Mouse (Mus musculus): ENCODE measurements around the gene Ddx27. TPM values are rescaled to one million over a fixed set of nuclear protein-coding genes. Genes with fewer than 3 reads are reported as not detected.

Ddx27 gene
- total RNA-seq, 2 experiments from 2014 or later, result 61.9 to 97.9 TPM

GRCm38 (mm10) chr2:167015382-167015718, 357 bp downstream of the Ddx27 start:
- no peak for ATAC-seq (replicated peaks; ENCODE audit: poor library complexity, severe bottlenecking)

- ATAC-seq (replicated peaks; ENCODE audit: poor library complexity, severe bottlenecking), result no peak
These were observed 4.4 kb downstream of the Ddx27 start for GRCm38 (mm10) chr2:167019396-167019795.

GRCm38 (mm10) chr2:167028553-167028952, 13.6 kb downstream of the Ddx27 start:
- ATAC-seq (replicated peaks; ENCODE audit: poor library complexity, severe bottlenecking), result no peak

- no peak for ATAC-seq (replicated peaks; ENCODE audit: poor library complexity, severe bottlenecking)
These were observed 15.5 kb downstream of the Ddx27 start for GRCm38 (mm10) chr2:167030507-167030906.

- ATAC-seq (replicated peaks; ENCODE audit: poor library complexity, severe bottlenecking), result no peak
These were observed 22.7 kb downstream of the Ddx27 start for GRCm38 (mm10) chr2:167037710-167038109.

GRCm38 (mm10) chr2:167038297-167038696, 23.3 kb downstream of the Ddx27 start:
- ATAC-seq (replicated peaks; ENCODE audit: poor library complexity, severe bottlenecking), result no peak

GRCm38 (mm10) chr2:167038716-167039115, 23.7 kb downstream of the Ddx27 start:
- no peak for ATAC-seq (replicated peaks; ENCODE audit: poor library complexity, severe bottlenecking)

- ATAC-seq (replicated peaks; ENCODE audit: poor library complexity, severe bottlenecking), result no peak
These were observed 24.4 kb downstream of the Ddx27 start for GRCm38 (mm10) chr2:167039386-167039785.

- ATAC-seq (replicated peaks; ENCODE audit: poor library complexity, severe bottlenecking), result no peak
These were observed 28.6 kb downstream of the Ddx27 start for GRCm38 (mm10) chr2:167043400-167044121.

GRCm38 (mm10) chr2:167048223-167048622, 33.2 kb downstream of the Ddx27 start:
- ATAC-seq (replicated peaks; ENCODE audit: poor library complexity, severe bottlenecking), result no peak

GRCm38 (mm10) chr2:167048698-167049358, 33.8 kb downstream of the Ddx27 start:
- no peak for ATAC-seq (replicated peaks; ENCODE audit: poor library complexity, severe bottlenecking)

- ATAC-seq (replicated peaks; ENCODE audit: poor library complexity, severe bottlenecking), result no peak
These were observed 38.3 kb downstream of the Ddx27 start for GRCm38 (mm10) chr2:167053127-167053844.

- ATAC-seq (replicated peaks; ENCODE audit: poor library complexity, severe bottlenecking), result no peak
These were observed 40.4 kb downstream of the Ddx27 start for GRCm38 (mm10) chr2:167055386-167055785.

- ATAC-seq (replicated peaks; ENCODE audit: poor library complexity, severe bottlenecking), result no peak
These were observed 41.4 kb downstream of the Ddx27 start for GRCm38 (mm10) chr2:167056210-167056941.

- ATAC-seq (replicated peaks; ENCODE audit: poor library complexity, severe bottlenecking), result no peak
These were observed 41.9 kb downstream of the Ddx27 start for GRCm38 (mm10) chr2:167056942-167057323.

GRCm38 (mm10) chr2:167058201-167058600, 43.2 kb downstream of the Ddx27 start:
- no peak for ATAC-seq (replicated peaks; ENCODE audit: poor library complexity, severe bottlenecking)

GRCm38 (mm10) chr2:167058814-167059387, 43.9 kb downstream of the Ddx27 start:
- no peak for ATAC-seq (replicated peaks; ENCODE audit: poor library complexity, severe bottlenecking)

GRCm38 (mm10) chr2:167059536-167059935, 44.5 kb downstream of the Ddx27 start:
- no peak for ATAC-seq (replicated peaks; ENCODE audit: poor library complexity, severe bottlenecking)

- ATAC-seq (replicated peaks; ENCODE audit: poor library complexity, severe bottlenecking), result no peak
These were observed 45.0 kb downstream of the Ddx27 start for GRCm38 (mm10) chr2:167059960-167060359.

- peak; percentile 49 for ATAC-seq (replicated peaks; ENCODE audit: poor library complexity, severe bottlenecking)
These were observed 45.4 kb downstream of the Ddx27 start for GRCm38 (mm10) chr2:167060360-167060759.

Measured in granulocyte monocyte progenitor cell, adult 5-6 weeks (primary cell).